Mouse (Mus musculus): ENCODE measurements around the gene Gm9008.
"Not testable (repeated sequence)": the region's sequence is repeated elsewhere in the genome, so short reads cannot be mapped to it uniquely, and the experiment has no call there.

Gm9008 gene

GRCm38 (mm10) chr6:76497054-76497835, at the start of gene Gm9008:
Gm9008 (minus strand) TSS chr6:76497784.
- not testable (repeated sequence) for DNase-seq (ENCODE audit: low read depth in 1 of 2, low spot score in 2 of 2)

GRCm38 (mm10) chr6:76521975-76522641, 24.5 kb upstream of the Gm9008 start:
- no peak for DNase-seq (ENCODE audit: low read depth in 1 of 2, low spot score in 2 of 2)

- no peak for DNase-seq (ENCODE audit: low read depth in 1 of 2, low spot score in 2 of 2)
These were observed 12.6 kb upstream of the Gm9008 start for GRCm38 (mm10) chr6:76510200-76510599.

- DNase-seq (ENCODE audit: low read depth in 1 of 2, low spot score in 2 of 2), result not testable (repeated sequence)
These were observed 1.2 kb downstream of the Gm9008 start for GRCm38 (mm10) chr6:76496335-76496734.

GRCm38 (mm10) chr6:76468194-76468593, 29.4 kb downstream of the Gm9008 start:
- DNase-seq (ENCODE audit: low read depth in 1 of 2, low spot score in 2 of 2), result no peak
